Mouse (Mus musculus): Measurements from ENCODE around the gene Lbh. TPM values are rescaled to one million over a fixed set of nuclear protein-coding genes. Genes with fewer than 3 reads are reported as not detected.

Lbh gene
- polyA plus RNA-seq, 1 experiment from 2014 or later = 2.0 TPM

DNA sequence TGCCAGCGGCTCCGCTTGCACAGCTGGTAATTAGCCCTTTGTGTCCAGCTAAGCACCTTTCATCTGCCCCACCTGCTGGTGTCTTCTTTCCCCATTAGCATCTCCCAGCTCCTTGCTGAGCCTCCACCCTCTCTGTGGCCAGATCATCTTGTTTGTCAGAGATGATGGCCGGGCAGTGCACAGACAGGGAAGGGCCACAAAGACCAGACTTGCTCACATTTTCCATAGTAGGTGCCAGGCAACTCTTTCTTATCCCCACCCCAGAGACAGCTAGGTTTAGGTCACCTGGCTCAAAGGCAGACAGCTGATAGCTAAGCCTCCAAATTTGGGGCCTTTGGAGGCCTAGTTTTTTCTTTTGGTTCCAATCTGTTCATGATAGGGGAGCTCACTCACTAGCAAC is 16.5 kb downstream of the Lbh start:
- H3K27me3 ChIP-seq (ENCODE audit: low read depth, poor library complexity, severe bottlenecking) = no peaks in the 10 kb centered on the region
- peaks cover 16% of the 10 kb centered on the region; the same call in 1 of the 2 replicates for H3K4me1 ChIP-seq
- 35% methylated on average over 3 of the region's 3 CpGs for WGBS
- peaks cover 9% of the 10 kb centered on the region for H3K9me3 ChIP-seq (replicated peaks)
- 0 out of 2 replicates have a peak overlapping the region, but pooled peaks have one; percentile 23 for H3K27ac ChIP-seq (replicated peaks)
- no peak overlapping the region for H3K4me3 ChIP-seq
- peaks cover 87% of the 10 kb centered on the region for H3K36me3 ChIP-seq
- no peak for DNase-seq (ENCODE audit: low spot score)

DNA sequence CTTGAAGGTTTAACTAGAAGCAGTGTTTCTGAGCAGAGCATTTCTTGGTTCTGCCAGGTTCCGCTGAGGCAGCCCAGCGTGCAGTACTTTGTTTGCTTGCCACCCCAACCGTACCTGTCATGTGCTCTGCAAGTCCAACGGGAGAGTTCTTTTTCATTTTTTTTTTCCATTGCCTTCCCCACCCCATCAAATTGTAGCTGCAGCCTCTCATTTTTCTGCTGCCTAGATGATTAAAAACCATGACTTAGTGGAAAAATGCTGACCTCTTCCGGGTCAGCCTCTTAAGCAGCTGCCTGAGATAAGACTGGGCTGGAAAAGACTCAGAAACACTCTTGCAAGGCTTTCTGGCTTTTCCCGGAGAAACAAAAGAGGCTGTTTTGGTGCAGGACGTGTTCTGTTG is 17.8 kb downstream of the Lbh start:
- peaks cover 9% of the 10 kb centered on the region for H3K9me3 ChIP-seq (replicated peaks)
- H3K36me3 ChIP-seq = peaks cover 89% of the 10 kb centered on the region
- WGBS = 81% methylated on average over 7 of the region's 7 CpGs
- peaks cover 16% of the 10 kb centered on the region; the same call in 1 of the 2 replicates for H3K4me1 ChIP-seq
- H3K4me3 ChIP-seq = no peak overlapping the region
- no peak overlapping the region; the same call in 1 of the 2 replicates for H3K27ac ChIP-seq (replicated peaks)
- no peak for DNase-seq (ENCODE audit: low spot score)
- no peaks in the 10 kb centered on the region for H3K27me3 ChIP-seq (ENCODE audit: low read depth, poor library complexity, severe bottlenecking)

DNA sequence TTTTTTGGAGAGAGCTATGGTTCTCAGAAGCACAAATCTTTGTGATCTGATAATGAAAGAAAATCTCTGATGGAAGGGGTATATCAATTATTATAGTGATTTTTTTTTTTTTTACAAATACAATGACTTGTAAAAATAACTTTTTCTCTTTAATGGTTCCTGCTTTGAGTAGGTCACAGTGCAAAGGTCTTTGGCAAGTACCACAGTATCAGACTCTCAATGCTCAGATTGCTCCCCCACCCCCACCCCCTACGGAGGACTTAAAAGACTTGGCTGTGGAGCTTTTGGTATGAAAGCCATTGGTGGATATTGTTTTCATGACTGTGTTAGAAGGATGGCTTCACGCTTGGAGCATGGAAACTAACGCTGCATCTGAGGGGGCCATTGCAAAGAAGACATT is 18.2 kb downstream of the Lbh start:
- H3K27ac ChIP-seq (replicated peaks) = no peak overlapping the region
- DNase-seq (ENCODE audit: low spot score) = no peak
- no peak overlapping the region for H3K4me3 ChIP-seq
- WGBS = 84% methylated on average over 3 of the region's 3 CpGs
- no peaks in the 10 kb centered on the region for H3K27me3 ChIP-seq (ENCODE audit: low read depth, poor library complexity, severe bottlenecking)
- H3K4me1 ChIP-seq = peaks cover 16% of the 10 kb centered on the region; the same call in 1 of the 2 replicates
- H3K36me3 ChIP-seq = peaks cover 91% of the 10 kb centered on the region
- H3K9me3 ChIP-seq (replicated peaks) = peaks cover 9% of the 10 kb centered on the region

DNA sequence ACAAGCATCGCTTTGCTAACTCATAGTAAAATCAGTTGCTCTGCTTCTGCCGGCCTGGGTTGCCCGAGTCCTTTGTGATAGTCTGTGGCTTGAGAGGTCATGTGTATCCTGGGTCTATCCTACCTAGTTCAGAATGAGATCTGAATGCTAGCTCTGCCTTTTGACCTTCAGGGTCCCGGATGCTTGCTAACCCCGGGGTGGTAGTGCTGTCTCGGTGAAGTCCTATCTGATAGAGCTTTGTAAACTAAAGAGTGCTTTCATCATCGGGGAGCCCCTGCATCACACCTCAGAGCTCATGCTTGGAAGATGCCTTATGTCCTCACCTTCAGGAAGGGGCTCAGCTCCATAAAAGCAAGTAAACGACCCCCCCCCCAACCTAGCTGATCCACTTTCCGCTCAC is 19.1 kb downstream of the Lbh start:
- WGBS = 89% methylated on average over 9 of the region's 9 CpGs
- Histone ChIP-seq H3K27ac (replicated peaks) (no peak overlapping the region), H3K36me3 (peaks cover 91% of the 10 kb centered on the region), H3K4me3 (no peak overlapping the region), H3K9me3 (replicated peaks) (peaks cover under 1% of the 10 kb centered on the region; the same call in 1 of the 2 replicates), H3K27me3 (ENCODE audit: low read depth, poor library complexity, severe bottlenecking) (no peaks in the 10 kb centered on the region), H3K4me1 (peaks cover 16% of the 10 kb centered on the region; the same call in 1 of the 2 replicates)
- no peak for DNase-seq (ENCODE audit: low spot score)

DNA sequence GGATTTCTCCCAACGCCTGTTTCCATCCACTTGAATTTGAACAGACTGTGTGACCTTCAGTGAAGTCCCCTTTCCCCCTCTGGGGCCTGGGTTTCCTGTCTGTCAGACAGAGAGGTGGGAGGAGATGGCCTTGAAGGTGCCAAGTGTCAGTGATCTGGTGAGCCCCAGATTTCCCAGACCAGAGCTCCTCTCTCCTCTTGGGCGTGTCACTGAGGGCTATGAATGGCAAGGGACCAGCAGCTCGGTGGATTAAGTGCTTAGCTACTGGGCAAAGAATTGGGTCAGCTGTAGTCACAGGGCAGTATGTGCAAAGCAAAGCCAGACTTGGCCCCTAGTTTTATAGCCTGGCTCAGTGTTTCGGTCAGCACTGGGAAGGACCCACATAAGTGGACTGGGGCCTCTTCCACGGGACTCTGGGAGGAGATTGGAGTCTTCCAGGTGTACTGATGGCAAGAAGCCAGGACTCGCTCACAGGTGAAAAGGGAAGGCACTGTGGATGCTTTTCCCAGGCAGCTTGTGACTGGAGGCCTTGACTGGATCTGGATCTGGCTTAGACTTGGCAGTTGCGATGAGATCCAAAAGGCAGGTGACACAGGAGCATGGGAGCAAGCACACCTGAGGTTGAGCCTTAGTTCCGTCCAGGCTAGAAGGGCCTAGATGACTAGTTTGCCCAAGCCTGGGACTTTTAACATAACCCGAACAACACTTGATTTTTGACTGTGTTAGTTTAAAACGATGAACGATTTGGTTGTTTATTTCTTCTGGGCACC is 20.1 kb downstream of the Lbh start:
- no peak overlapping the region for H3K27ac ChIP-seq (replicated peaks)

DNA sequence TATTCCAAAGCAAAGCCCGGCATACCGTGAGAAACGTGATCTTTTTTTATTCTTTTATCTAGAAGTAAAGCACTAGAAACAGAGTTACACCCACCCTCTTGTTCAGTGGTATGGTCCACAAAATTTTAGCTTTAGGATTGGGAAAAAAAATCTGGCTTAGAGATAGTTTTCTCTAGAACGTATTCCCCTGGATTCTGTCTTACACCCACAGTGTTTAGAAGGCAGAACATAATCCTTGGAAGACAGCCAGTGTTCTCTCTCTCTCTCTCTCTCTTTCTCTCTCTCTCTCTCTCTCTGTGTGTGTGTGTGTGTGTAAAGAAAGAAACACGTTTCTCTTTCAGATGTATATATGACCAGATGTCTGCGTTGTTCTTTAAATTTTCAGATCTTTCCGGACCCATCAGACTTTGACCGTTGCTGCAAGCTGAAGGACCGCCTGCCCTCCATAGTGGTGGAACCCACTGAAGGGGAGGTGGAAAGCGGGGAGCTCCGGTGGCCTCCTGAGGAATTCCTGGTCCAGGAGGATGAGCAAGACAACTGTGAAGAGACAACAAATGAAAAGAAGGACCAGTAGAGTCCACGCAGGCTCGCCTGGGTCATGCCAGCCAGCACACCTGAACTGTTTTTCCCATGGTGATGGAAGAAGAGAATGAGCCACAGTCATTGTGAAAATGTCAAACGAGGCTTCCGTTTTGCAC is 20.9 kb downstream of the Lbh start:
- 95% methylated on average over 15 of the region's 15 CpGs for WGBS
- Histone ChIP-seq H3K4me1 (peaks cover 16% of the 10 kb centered on the region; the same call in 1 of the 2 replicates), H3K27me3 (ENCODE audit: low read depth, poor library complexity, severe bottlenecking) (no peaks in the 10 kb centered on the region), H3K36me3 (peaks cover 75% of the 10 kb centered on the region), H3K27ac (replicated peaks) (no peak overlapping the region), H3K4me3 (no peak overlapping the region), H3K9me3 (replicated peaks) (no peaks in the 10 kb centered on the region; the same call in 1 of the 2 replicates)
- no peak for DNase-seq (ENCODE audit: low spot score)

More for the DNA sequence above, 20.1 kb downstream of the Lbh start:
- DNase-seq (ENCODE audit: low spot score) = no peak
- Histone ChIP-seq H3K9me3 (replicated peaks) (no peaks in the 10 kb centered on the region; the same call in 1 of the 2 replicates), H3K4me1 (peaks cover 16% of the 10 kb centered on the region; the same call in 1 of the 2 replicates), H3K36me3 (peaks cover 83% of the 10 kb centered on the region), H3K4me3 (no peak overlapping the region), H3K27me3 (ENCODE audit: low read depth, poor library complexity, severe bottlenecking) (no peaks in the 10 kb centered on the region)
- 87% methylated on average over 11 of the region's 11 CpGs for WGBS

DNA sequence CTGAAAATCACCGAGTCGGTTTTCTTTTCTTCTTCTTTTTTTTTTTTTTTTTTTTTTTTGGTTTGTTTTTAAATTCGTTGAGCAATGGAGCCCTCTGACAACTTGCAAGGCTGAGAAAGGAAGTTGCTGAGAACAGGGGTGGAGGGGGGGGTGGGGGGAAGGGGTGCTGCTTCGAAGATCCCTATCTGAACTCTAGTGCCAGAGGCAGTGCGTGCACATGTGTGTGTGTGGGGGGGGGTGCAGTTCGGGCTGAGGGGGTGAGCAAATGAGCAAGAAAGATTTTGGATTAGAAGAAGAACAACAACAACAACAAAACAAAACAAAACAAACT is 21.4 kb downstream of the Lbh start:
- H3K4me1 ChIP-seq = peaks cover 12% of the 10 kb centered on the region; the same call in 1 of the 2 replicates
- no peaks in the 10 kb centered on the region for H3K27me3 ChIP-seq (ENCODE audit: low read depth, poor library complexity, severe bottlenecking)
- 95% methylated on average over 6 of the region's 6 CpGs for WGBS
- H3K27ac ChIP-seq (replicated peaks) = no peak overlapping the region
- DNase-seq (ENCODE audit: low spot score) = no peak
- H3K9me3 ChIP-seq (replicated peaks) = no peaks in the 10 kb centered on the region; the same call in 1 of the 2 replicates
- H3K36me3 ChIP-seq = peaks cover 71% of the 10 kb centered on the region
- H3K4me3 ChIP-seq = no peak overlapping the region

DNA sequence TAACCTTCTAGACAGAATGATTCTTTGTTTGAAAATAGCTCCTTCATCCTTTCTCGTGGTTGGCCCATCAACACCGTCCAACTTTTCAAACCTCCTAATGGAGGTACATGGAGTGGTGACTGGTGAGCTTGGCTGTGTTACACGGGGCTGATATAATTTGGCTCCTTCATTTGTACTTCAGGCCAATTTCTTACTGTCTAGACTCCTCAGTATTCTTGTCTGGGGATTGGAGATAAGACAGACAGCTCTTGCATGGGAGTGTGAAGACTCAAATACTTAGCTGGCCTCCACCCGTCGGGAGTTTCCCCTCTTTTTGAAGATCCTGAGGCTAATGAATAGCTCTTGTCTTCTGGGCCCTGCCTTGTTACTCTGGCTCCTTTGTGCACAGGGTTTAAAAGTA is 26.3 kb downstream of the Lbh start:
- Histone ChIP-seq H3K27ac (replicated peaks) (no peak overlapping the region), H3K27me3 (ENCODE audit: low read depth, poor library complexity, severe bottlenecking) (no peaks in the 10 kb centered on the region), H3K36me3 (peaks cover 31% of the 10 kb centered on the region), H3K4me3 (no peak overlapping the region), H3K9me3 (replicated peaks) (no peaks in the 10 kb centered on the region; the same call in 1 of the 2 replicates), H3K4me1 (no peaks in the 10 kb centered on the region)
- no peak for DNase-seq (ENCODE audit: low spot score)
- WGBS = 86% methylated on average over 5 of the region's 5 CpGs

DNA sequence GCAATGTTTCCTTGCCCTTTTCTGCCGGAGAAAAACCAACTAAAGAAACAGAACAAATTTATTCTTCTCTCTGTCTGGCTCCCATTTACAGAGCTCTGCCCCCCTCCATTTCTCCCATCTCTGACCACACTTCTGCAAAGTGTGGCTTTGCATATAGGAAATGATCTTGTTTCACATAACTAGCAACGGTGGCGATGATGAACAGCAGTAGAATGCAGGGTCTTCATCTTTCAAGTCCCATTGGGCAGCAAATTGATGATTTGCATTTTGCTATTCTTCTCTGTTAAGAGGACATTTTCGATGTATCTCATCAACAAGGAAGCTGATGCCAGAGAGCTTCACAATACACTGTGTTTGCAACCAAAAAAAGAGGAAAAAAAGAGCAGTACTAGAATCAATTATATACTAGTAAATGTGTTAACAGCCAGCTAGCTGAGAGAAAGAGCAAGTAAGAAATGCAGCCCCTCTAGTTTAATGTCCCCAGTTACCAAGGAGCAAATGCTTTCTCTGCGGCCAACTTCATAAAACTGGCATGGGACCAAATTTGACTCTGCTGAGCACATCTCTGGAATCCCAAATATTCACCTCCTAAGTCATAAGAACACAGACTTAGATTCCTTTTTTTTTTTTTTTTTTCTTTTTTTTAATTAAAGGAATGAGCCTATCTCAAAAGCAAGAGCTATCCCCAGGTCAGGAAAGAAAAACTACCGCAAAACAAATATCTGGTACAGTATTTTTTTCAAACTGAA is 29.2 kb downstream of the Lbh start:
- 87% methylated on average over 6 of the region's 6 CpGs for WGBS
- Histone ChIP-seq H3K4me3 (no peak overlapping the region), H3K4me1 (no peaks in the 10 kb centered on the region)

DNA sequence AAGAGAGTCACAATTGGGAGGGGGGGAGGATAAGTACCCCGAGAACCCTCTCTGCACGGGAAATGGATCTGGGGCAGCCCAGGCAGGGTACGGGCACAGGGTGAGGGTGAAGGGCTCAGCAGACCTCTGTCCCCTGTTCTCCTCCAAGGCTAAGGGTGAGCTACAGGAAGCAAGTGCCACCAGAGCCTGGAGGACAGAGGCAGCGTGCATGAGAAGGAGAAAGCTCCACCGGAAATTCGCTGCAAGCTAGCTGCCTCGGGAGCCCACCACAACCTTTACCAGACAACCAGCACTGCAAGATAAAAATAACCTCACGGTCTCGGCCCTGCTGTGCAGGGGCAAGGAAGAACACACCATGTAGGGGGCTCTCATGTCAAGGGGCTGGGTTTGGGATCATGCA is 30.0 kb downstream of the Lbh start:
- H3K27me3 ChIP-seq (ENCODE audit: low read depth, poor library complexity, severe bottlenecking) = no peaks in the 10 kb centered on the region
- no peak overlapping the region for H3K4me3 ChIP-seq
- DNase-seq (ENCODE audit: low spot score) = no peak
- H3K4me1 ChIP-seq = no peaks in the 10 kb centered on the region
- H3K27ac ChIP-seq (replicated peaks) = no peak overlapping the region
- H3K36me3 ChIP-seq = no peaks in the 10 kb centered on the region; the same call in 1 of the 2 replicates
- no peaks in the 10 kb centered on the region; the same call in 1 of the 2 replicates for H3K9me3 ChIP-seq (replicated peaks)
- WGBS = 90% methylated on average over 9 of the region's 9 CpGs

More for the DNA sequence above, 29.2 kb downstream of the Lbh start:
- Histone ChIP-seq H3K36me3 (peaks cover 2% of the 10 kb centered on the region), H3K27ac (replicated peaks) (no peak overlapping the region), H3K27me3 (ENCODE audit: low read depth, poor library complexity, severe bottlenecking) (no peaks in the 10 kb centered on the region), H3K9me3 (replicated peaks) (no peaks in the 10 kb centered on the region; the same call in 1 of the 2 replicates)
- no peak for DNase-seq (ENCODE audit: low spot score)

DNA sequence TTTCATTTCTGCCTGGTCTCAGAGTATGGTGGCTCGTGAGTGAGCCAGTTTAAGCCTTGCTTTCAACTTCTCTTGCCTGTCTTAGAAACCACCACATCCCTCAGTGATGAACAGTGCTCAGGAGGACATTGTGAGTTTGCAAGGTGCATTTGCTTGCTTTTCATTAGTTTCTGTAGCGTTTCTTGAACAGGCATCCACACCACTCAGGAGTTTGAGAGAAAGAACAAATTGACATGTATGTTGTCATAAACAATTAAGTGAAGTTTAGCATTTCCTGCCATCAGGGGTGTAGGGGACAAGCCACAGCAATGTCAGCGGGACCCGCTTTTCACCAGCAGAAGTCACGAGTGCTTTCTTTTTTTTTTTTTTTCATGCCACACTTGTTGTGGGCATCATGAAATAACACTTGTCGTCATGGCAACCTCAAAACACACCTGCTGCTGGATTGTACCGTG is 31.2 kb downstream of the Lbh start:
- Histone ChIP-seq H3K4me3 (no peak overlapping the region), H3K4me1 (no peaks in the 10 kb centered on the region), H3K36me3 (no peaks in the 10 kb centered on the region), H3K27ac (replicated peaks) (no peak overlapping the region), H3K27me3 (ENCODE audit: low read depth, poor library complexity, severe bottlenecking) (no peaks in the 10 kb centered on the region), H3K9me3 (replicated peaks) (no peaks in the 10 kb centered on the region)
- WGBS = 88% methylated on average over 7 of the region's 7 CpGs
- DNase-seq (ENCODE audit: low spot score) = no peak

DNA sequence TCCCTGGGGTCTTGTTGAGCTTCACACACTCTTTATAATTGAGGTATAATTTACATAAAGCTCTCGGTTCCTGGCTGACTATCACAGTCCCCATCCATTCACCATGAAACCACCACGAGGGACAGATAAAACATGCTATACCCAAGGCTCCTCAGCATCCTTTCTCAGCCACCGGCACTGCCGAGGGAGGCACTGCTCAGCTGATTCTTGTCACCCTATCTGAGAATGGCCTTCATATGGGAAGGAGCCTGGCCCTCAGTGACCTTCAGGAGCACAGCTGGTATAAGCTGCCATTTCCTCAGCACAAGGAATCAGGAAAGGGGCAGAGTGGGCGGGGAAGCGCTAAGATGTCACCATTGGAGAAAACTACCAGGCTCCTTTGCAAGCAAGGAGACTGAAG is 33.2 kb downstream of the Lbh start:
- H3K4me3 ChIP-seq = no peak overlapping the region
- H3K36me3 ChIP-seq = no peaks in the 10 kb centered on the region
- DNase-seq (ENCODE audit: low spot score) = no peak
- WGBS = 84% methylated on average over 6 of the region's 6 CpGs
- no peaks in the 10 kb centered on the region for H3K27me3 ChIP-seq (ENCODE audit: low read depth, poor library complexity, severe bottlenecking)
- H3K4me1 ChIP-seq = no peaks in the 10 kb centered on the region
- H3K9me3 ChIP-seq (replicated peaks) = no peaks in the 10 kb centered on the region
- H3K27ac ChIP-seq (replicated peaks) = no peak overlapping the region
